Mouse (Mus musculus) gonadal fat pad, adult 2 months (tissue): ENCODE data around the gene Prom2. TPM values are rescaled to one million over a fixed set of nuclear protein-coding genes. Genes with fewer than 3 reads are reported as not detected.

Source experiments
- DNase-seq: peaks from one replicate; pipeline ENCODE4 v3.0.0-alpha.2; 2012; ENCODE audit warnings: low read depth
- polyA plus RNA-seq: library from polyadenylated mRNA; depleted of rRNA; stranded (reverse); fragments of >200 nt; gene quantifications from 2 replicates; pipeline ENCODE4 v1.2.3, GENCODE M21; 2012; rRNA removed

The Prom2 gene
- 455 and 501 TPM in 2 replicates for polyA plus RNA-seq

- no peak for DNase-seq
Measured at GRCm38 (mm10) chr2:127541185-127541584, at the start of gene Prom2. Prom2 (minus strand) TSS chr2:127541467.

- no peak for DNase-seq
Measured at GRCm38 (mm10) chr2:127590840-127591239, 49.6 kb upstream of the Prom2 start.

- DNase-seq: no peak
Measured at GRCm38 (mm10) chr2:127590204-127590603, 48.9 kb upstream of the Prom2 start.

GRCm38 (mm10) chr2:127588897-127589296 lies 47.6 kb upstream of the Prom2 start:
- DNase-seq: no peak

- no peak for DNase-seq
Measured at GRCm38 (mm10) chr2:127587514-127587844, 46.2 kb upstream of the Prom2 start.

GRCm38 (mm10) chr2:127586694-127587513 lies 45.6 kb upstream of the Prom2 start, which contains the start of the genes Zfp661 and Mrps5:
Zfp661 (minus strand) TSS chr2:127587094.
Mrps5 (plus strand) TSS chr2:127587222.
- DNase-seq: peak; percentile 59

GRCm38 (mm10) chr2:127584436-127584858 lies 43.2 kb upstream of the Prom2 start:
- peak; percentile 72 for DNase-seq

GRCm38 (mm10) chr2:127573322-127573721 lies 32.1 kb upstream of the Prom2 start:
- DNase-seq: no peak

GRCm38 (mm10) chr2:127559070-127559966 lies 18.1 kb upstream of the Prom2 start:
- no peak for DNase-seq

GRCm38 (mm10) chr2:127551078-127551477 lies 9.8 kb upstream of the Prom2 start:
- no peak for DNase-seq

- no peak for DNase-seq
Measured at GRCm38 (mm10) chr2:127550446-127550845, 9.2 kb upstream of the Prom2 start.

- DNase-seq: no peak
Measured at GRCm38 (mm10) chr2:127549711-127550110, 8.4 kb upstream of the Prom2 start.

- DNase-seq: no peak
Measured at GRCm38 (mm10) chr2:127548342-127549074, 7.2 kb upstream of the Prom2 start.

GRCm38 (mm10) chr2:127541697-127542096 lies 430 bp upstream of the Prom2 start:
- no peak for DNase-seq

- DNase-seq: no peak
Measured at GRCm38 (mm10) chr2:127539494-127539893, 1.8 kb downstream of the Prom2 start.

- DNase-seq: no peak
Measured at GRCm38 (mm10) chr2:127537548-127537947, 3.7 kb downstream of the Prom2 start.

GRCm38 (mm10) chr2:127535363-127535762 lies 5.9 kb downstream of the Prom2 start:
- no peak for DNase-seq

- no peak for DNase-seq
Measured at GRCm38 (mm10) chr2:127532379-127532778, 8.9 kb downstream of the Prom2 start.

- no peak for DNase-seq
Measured at GRCm38 (mm10) chr2:127531592-127531991, 9.7 kb downstream of the Prom2 start.

GRCm38 (mm10) chr2:127530418-127530817 lies 10.8 kb downstream of the Prom2 start:
- no peak for DNase-seq

GRCm38 (mm10) chr2:127525004-127525775 lies 16.1 kb downstream of the Prom2 start:
- no peak for DNase-seq
